Mouse (Mus musculus): ENCODE data around the gene Mrpl45. TPM values are rescaled to one million over a fixed set of nuclear protein-coding genes. Genes with fewer than 3 reads are reported as not detected.
"Not testable (repeated sequence)": the region's sequence is repeated elsewhere in the genome, so short reads cannot be mapped to it uniquely, and the experiment has no call there.

The Mrpl45 gene
- polyA plus RNA-seq, 1 experiment from 2014 or later = 44.6 TPM

- Histone ChIP-seq H3K27ac (no peak overlapping the region), H3K36me3 (peaks cover 39% of the 10 kb centered on the region), H3K4me2 (no peak overlapping the region), H3K9me3 (no peaks in the 10 kb centered on the region), H3K27me3 (no peaks in the 10 kb centered on the region), H3K4me3 (no peak overlapping the region), H3K9ac (no peak overlapping the region), H3K4me1 (peaks cover 6% of the 10 kb centered on the region)
- ATAC-seq (ENCODE audit: borderline replicate concordance, extremely low read depth, low FRiP score, low TSS enrichment) = no peak
- WGBS = 87% methylated on average over 8 of the region's 8 CpGs
Observed at GRCm38 (mm10) chr11:97321197-97321596, 5.7 kb downstream of the Mrpl45 start.

- not testable (repeated sequence) for ATAC-seq (ENCODE audit: borderline replicate concordance, extremely low read depth, low FRiP score, low TSS enrichment); H3K27ac ChIP-seq; H3K9me3 ChIP-seq; H3K27me3 ChIP-seq; H3K4me1 ChIP-seq; H3K9ac ChIP-seq; H3K4me2 ChIP-seq; H3K4me3 ChIP-seq
- 82% methylated on average over 8 of the region's 8 CpGs for WGBS
- peaks cover 47% of the 10 kb centered on the region for H3K36me3 ChIP-seq
Observed at GRCm38 (mm10) chr11:97321894-97322600, 6.5 kb downstream of the Mrpl45 start.

- H3K4me2 ChIP-seq = no peak overlapping the region
- H3K27me3 ChIP-seq = no peaks in the 10 kb centered on the region
- H3K4me1 ChIP-seq = no peaks in the 10 kb centered on the region
- 58% methylated on average over 1 of the region's 1 CpGs for WGBS
- no peak overlapping the region for H3K9ac ChIP-seq
- peaks cover 66% of the 10 kb centered on the region for H3K36me3 ChIP-seq
- no peak overlapping the region for H3K4me3 ChIP-seq
- H3K27ac ChIP-seq = no peak overlapping the region
- no peaks in the 10 kb centered on the region for H3K9me3 ChIP-seq
- no peak for ATAC-seq (ENCODE audit: borderline replicate concordance, extremely low read depth, low FRiP score, low TSS enrichment)
Observed at GRCm38 (mm10) chr11:97325224-97325623, 9.7 kb downstream of the Mrpl45 start.

GRCm38 (mm10) chr11:97328148-97328547 is 12.6 kb downstream of the Mrpl45 start:
- no peak overlapping the region for H3K4me2 ChIP-seq
- no peak for ATAC-seq (ENCODE audit: borderline replicate concordance, extremely low read depth, low FRiP score, low TSS enrichment)
- peaks cover 3% of the 10 kb centered on the region for H3K4me1 ChIP-seq
- no peak overlapping the region for H3K27ac ChIP-seq
- H3K9ac ChIP-seq = no peak overlapping the region
- H3K4me3 ChIP-seq = no peak overlapping the region
- H3K36me3 ChIP-seq = peaks cover 59% of the 10 kb centered on the region
- no peaks in the 10 kb centered on the region for H3K9me3 ChIP-seq
- 18% methylated on average over 9 of the region's 9 CpGs for WGBS
- H3K27me3 ChIP-seq = no peaks in the 10 kb centered on the region

DNA sequence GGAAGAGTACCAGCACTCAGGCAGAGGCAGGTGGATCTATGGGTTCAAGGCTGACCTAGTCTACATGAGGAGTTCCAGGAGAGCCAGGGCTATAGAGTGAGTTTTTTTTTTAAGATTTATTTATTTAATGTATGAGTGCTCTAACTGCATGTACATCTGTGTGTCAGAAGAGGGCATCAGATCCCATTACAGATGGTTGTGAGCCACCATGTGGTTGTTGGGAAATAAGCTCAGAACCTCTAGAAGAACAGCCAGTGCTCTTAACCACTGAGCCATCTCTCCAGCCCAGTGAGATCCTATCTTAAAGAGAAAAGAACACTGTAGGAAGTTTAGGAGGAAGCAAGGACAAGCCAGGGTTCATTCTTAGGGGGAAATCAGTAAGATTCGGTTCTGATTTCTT is 14.8 kb downstream of the Mrpl45 start:
- H3K4me3 ChIP-seq = no peak overlapping the region
- peaks cover 13% of the 10 kb centered on the region for H3K4me1 ChIP-seq
- H3K9ac ChIP-seq = no peak overlapping the region
- 100% methylated on average over 1 of the region's 1 CpGs for WGBS
- no peaks in the 10 kb centered on the region for H3K9me3 ChIP-seq
- H3K27me3 ChIP-seq = no peaks in the 10 kb centered on the region
- no peak overlapping the region for H3K4me2 ChIP-seq
- no peak overlapping the region for H3K27ac ChIP-seq
- H3K36me3 ChIP-seq = peaks cover 40% of the 10 kb centered on the region
- no peak for ATAC-seq (ENCODE audit: borderline replicate concordance, extremely low read depth, low FRiP score, low TSS enrichment)

GRCm38 (mm10) chr11:97331231-97332190 is 16.0 kb downstream of the Mrpl45 start:
- Histone ChIP-seq H3K9ac (no peak overlapping the region), H3K4me1 (peaks cover 18% of the 10 kb centered on the region), H3K27ac (no peak overlapping the region), H3K4me2 (no peak overlapping the region), H3K4me3 (no peak overlapping the region), H3K36me3 (peaks cover 28% of the 10 kb centered on the region), H3K9me3 (no peaks in the 10 kb centered on the region), H3K27me3 (no peaks in the 10 kb centered on the region)
- ATAC-seq (ENCODE audit: borderline replicate concordance, extremely low read depth, low FRiP score, low TSS enrichment) = no peak
- WGBS = 84% methylated on average over 12 of the region's 12 CpGs

GRCm38 (mm10) chr11:97333044-97333443 is 17.5 kb downstream of the Mrpl45 start:
- 39% methylated on average over 9 of the region's 9 CpGs for WGBS
- Histone ChIP-seq H3K9me3 (no peaks in the 10 kb centered on the region), H3K36me3 (peaks cover 17% of the 10 kb centered on the region), H3K4me1 (peaks cover 28% of the 10 kb centered on the region), H3K4me2 (no peak overlapping the region), H3K27me3 (peaks cover 7% of the 10 kb centered on the region; the same call in 1 of the 2 replicates), H3K9ac (no peak overlapping the region), H3K27ac (no peak overlapping the region), H3K4me3 (no peak overlapping the region)
- no peak for ATAC-seq (ENCODE audit: borderline replicate concordance, extremely low read depth, low FRiP score, low TSS enrichment)

GRCm38 (mm10) chr11:97333896-97334295 is 18.4 kb downstream of the Mrpl45 start:
- no peak for ATAC-seq (ENCODE audit: borderline replicate concordance, extremely low read depth, low FRiP score, low TSS enrichment)
- peaks cover 14% of the 10 kb centered on the region for H3K36me3 ChIP-seq
- peaks cover 7% of the 10 kb centered on the region; the same call in 1 of the 2 replicates for H3K27me3 ChIP-seq
- no peak overlapping the region for H3K27ac ChIP-seq
- peaks cover 36% of the 10 kb centered on the region for H3K4me1 ChIP-seq
- WGBS = 20% methylated on average over 1 of the region's 1 CpGs
- H3K9me3 ChIP-seq = no peaks in the 10 kb centered on the region
- H3K4me2 ChIP-seq = no peak overlapping the region
- no peak overlapping the region for H3K4me3 ChIP-seq
- no peak overlapping the region for H3K9ac ChIP-seq

DNA sequence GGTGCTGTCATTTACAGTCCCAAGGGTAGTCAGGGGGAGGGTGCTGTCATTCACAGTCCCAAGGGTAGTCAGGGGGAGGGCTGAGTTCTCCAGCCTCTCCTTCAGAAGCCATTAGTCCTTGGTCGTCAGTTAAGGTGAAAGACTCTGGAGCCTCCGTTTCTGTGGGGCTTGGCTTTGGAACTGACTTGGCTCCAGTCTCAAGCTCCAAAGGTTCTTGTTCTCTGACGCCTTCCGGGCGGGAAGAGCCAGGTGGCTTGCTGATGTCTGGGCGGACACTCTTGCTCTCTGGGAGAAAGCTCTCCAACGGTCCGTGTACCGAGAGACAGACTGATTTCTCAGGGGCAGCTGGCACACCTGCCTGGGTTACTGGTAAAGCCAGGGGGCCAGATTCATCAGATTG is 18.9 kb downstream of the Mrpl45 start:
- H3K27me3 ChIP-seq = peaks cover 7% of the 10 kb centered on the region; the same call in 1 of the 2 replicates
- WGBS = 78% methylated on average over 9 of the region's 9 CpGs
- H3K9ac ChIP-seq = no peak overlapping the region
- H3K27ac ChIP-seq = no peak overlapping the region
- H3K4me1 ChIP-seq = peaks cover 39% of the 10 kb centered on the region
- H3K4me3 ChIP-seq = no peak overlapping the region
- no peaks in the 10 kb centered on the region for H3K9me3 ChIP-seq
- ATAC-seq (ENCODE audit: borderline replicate concordance, extremely low read depth, low FRiP score, low TSS enrichment) = no peak
- H3K4me2 ChIP-seq = no peak overlapping the region
- peaks cover 9% of the 10 kb centered on the region; the same call in 1 of the 2 replicates for H3K36me3 ChIP-seq

DNA sequence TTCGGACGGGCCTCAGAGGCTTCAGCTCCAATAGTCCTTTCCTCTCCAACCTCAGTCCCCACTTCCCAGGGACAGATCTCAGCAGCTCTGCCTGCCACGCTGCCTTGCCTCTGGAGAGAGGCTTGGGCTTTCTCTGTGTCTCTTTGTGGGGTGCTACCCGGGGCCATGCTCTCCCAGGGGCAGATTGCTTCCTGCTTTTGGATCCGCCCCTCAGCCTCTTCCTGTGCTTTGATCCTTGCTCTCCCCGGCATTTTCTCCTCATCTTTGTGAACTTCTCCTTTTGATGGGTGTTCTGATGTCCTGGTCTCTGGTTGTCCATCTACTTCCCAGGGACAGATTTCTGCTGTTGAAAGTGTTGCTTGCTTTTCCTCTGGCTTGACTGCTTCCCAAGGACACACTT is 20.7 kb downstream of the Mrpl45 start:
- no peak for ATAC-seq (ENCODE audit: borderline replicate concordance, extremely low read depth, low FRiP score, low TSS enrichment)
- H3K27me3 ChIP-seq = peaks cover 11% of the 10 kb centered on the region
- H3K27ac ChIP-seq = no peak overlapping the region
- no peak overlapping the region for H3K4me3 ChIP-seq
- peaks cover 39% of the 10 kb centered on the region for H3K4me1 ChIP-seq
- H3K36me3 ChIP-seq = no peaks in the 10 kb centered on the region
- no peak overlapping the region for H3K9ac ChIP-seq
- H3K9me3 ChIP-seq = no peaks in the 10 kb centered on the region
- H3K4me2 ChIP-seq = no peak overlapping the region
- WGBS = 46% methylated on average over 6 of the region's 6 CpGs

DNA sequence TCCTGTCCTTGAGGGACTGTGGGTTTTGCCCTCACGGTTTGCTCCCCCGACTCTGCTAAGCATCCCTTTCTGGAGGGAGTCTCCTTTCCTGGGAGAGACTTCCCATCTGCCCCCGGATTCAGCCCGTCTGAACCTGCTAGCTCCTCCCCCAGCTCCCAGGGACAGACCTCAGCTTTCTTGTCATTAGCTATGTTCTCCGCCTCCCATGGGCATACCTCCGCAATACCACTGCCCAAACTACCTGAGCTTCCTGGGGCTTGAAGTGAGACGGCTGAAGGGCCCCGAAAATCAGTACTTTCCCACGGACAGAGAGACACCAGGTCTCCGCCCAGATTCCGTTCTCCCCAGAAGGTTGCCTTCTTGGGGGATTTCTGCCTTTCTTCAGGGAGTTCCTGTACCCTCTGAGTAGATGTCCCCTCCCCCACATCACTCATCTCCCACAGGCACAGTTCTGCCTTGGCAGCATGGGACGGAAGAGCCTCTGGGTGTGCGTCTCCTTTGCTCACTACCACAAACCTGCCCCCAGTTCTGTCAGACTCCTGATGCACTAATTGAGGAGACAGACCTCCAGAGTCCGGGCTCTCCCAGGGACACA is 21.3 kb downstream of the Mrpl45 start:
- no peaks in the 10 kb centered on the region for H3K9me3 ChIP-seq
- peaks cover 39% of the 10 kb centered on the region for H3K4me1 ChIP-seq
- ATAC-seq (ENCODE audit: borderline replicate concordance, extremely low read depth, low FRiP score, low TSS enrichment) = no peak
- WGBS = 64% methylated on average over 14 of the region's 14 CpGs
- peaks cover 11% of the 10 kb centered on the region for H3K27me3 ChIP-seq
- H3K4me2 ChIP-seq = no peak overlapping the region
- no peak overlapping the region for H3K4me3 ChIP-seq
- H3K27ac ChIP-seq = no peak overlapping the region
- H3K36me3 ChIP-seq = no peaks in the 10 kb centered on the region
- H3K9ac ChIP-seq = no peak overlapping the region

DNA sequence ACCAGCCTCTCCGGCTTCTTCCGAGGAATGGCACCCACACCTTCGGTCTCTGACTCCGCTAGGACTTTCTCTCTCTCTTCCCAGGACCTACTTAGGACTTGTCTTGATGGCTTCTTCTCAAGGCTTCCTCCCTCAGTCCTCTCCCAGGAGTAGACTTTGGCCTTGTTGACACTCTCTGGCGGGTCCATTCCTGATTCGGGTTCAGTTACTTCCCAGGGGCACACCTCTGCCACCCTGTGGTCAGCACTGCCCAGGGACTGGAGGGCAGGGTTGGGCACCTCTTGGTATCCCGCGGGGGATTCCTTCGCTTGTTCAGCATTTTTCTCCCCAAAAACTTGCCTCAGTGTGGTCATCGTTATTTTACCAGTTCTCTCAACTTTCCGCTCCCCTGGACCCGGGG is 21.8 kb downstream of the Mrpl45 start:
- ATAC-seq (ENCODE audit: borderline replicate concordance, extremely low read depth, low FRiP score, low TSS enrichment) = no peak
- 84% methylated on average over 12 of the region's 12 CpGs for WGBS
- H3K36me3 ChIP-seq = no peaks in the 10 kb centered on the region
- H3K9me3 ChIP-seq = no peaks in the 10 kb centered on the region
- no peak overlapping the region for H3K9ac ChIP-seq
- peaks cover 39% of the 10 kb centered on the region for H3K4me1 ChIP-seq
- H3K27ac ChIP-seq = no peak overlapping the region
- H3K27me3 ChIP-seq = peaks cover 11% of the 10 kb centered on the region
- no peak overlapping the region for H3K4me2 ChIP-seq
- no peak overlapping the region for H3K4me3 ChIP-seq

Measured in lung, embryonic 15.5 days (tissue).